Comparison of ENCODE assay signal across 21 mouse cellular contexts in genomic region chr9:103642300-103642699, GRCm38 (mm10).
DNase-seq lines count a peak whose midpoint lies in the region; ATAC-seq and TF ChIP-seq lines count a peak whose summit lies in the region.
"Had no signal": no experiment of that assay in that cellular context is flagged by ENCODE, and none has a peak within 500 bp of the region (broad histone marks: within the 10 kb centered on the region; RNA-seq: fewer than 3 reads in every experiment).

No protein-coding gene starts in this region.

- no peak for ATAC-seq in heart, embryonic 11.5 days (replicated peaks; ENCODE audit: insufficient number of reproducible peaks, low FRiP score, low TSS enrichment)
- no peak for ATAC-seq in midbrain, embryonic 14.5 days (ENCODE audit: low FRiP score, low TSS enrichment)
- no peak for ATAC-seq in midbrain, embryonic 16.5 days
- ATAC-seq in forebrain, embryonic 14.5 days: peak; percentile 72; the same call in 1 of the 2 replicates
- ATAC-seq in forebrain, postnatal 0 days: peak; percentile 77
- ATAC-seq: hindbrain, embryonic 16.5 days; inflammation-experienced regulatory T-cells, adult 6 months; intestine, postnatal 0 days had no signal

- no peaks in the 10 kb centered on the region for H3K9me3 ChIP-seq in heart, embryonic 11.5 days (replicated peaks; ENCODE audit: control insufficient read depth, low read length)
- H3K9me3 ChIP-seq in midbrain, embryonic 14.5 days (ENCODE audit: control insufficient read depth, low read length): no peaks in the 10 kb centered on the region
- no peaks in the 10 kb centered on the region for H3K9me3 ChIP-seq in midbrain, embryonic 16.5 days (replicated peaks; ENCODE audit: control insufficient read depth, low read length, poor library complexity, severe bottlenecking)
- no peaks in the 10 kb centered on the region for H3K9me3 ChIP-seq in forebrain, embryonic 14.5 days (replicated peaks; ENCODE audit: control insufficient read depth, low read length)
- H3K9me3 ChIP-seq in forebrain, postnatal 0 days (ENCODE audit: low read length): no peaks in the 10 kb centered on the region
- H3K9me3 ChIP-seq: embryonic facial prominence, embryonic 13.5 days; hindbrain, embryonic 12.5 days had no signal

- no peak overlapping the region for H3K27ac ChIP-seq in heart, embryonic 11.5 days (ENCODE audit: low read depth, low read length)
- H3K27ac ChIP-seq in midbrain, embryonic 14.5 days (replicated peaks; ENCODE audit: low read depth, low read length): no peak overlapping the region
- no peak overlapping the region for H3K27ac ChIP-seq in midbrain, embryonic 16.5 days (ENCODE audit: low read length)
- no peak overlapping the region for H3K27ac ChIP-seq in forebrain, embryonic 14.5 days (ENCODE audit: low read depth, low read length)
- peak overlapping the region; percentile 40; the same call in 1 of the 2 replicates for H3K27ac ChIP-seq in forebrain, postnatal 0 days (ENCODE audit: low read depth, low read length)
- H3K27ac ChIP-seq: embryonic facial prominence, embryonic 13.5 days; gastrocnemius, adult 2 months; hindbrain, embryonic 12.5 days had no signal

- peaks cover 17% of the 10 kb centered on the region for H3K4me1 ChIP-seq in heart, embryonic 11.5 days (ENCODE audit: control insufficient read depth, insufficient read depth, low read length)
- peaks cover 8% of the 10 kb centered on the region; the same call in 1 of the 2 replicates for H3K4me1 ChIP-seq in midbrain, embryonic 14.5 days (ENCODE audit: control insufficient read depth, insufficient read depth, low read length)
- H3K4me1 ChIP-seq in midbrain, embryonic 16.5 days (ENCODE audit: control insufficient read depth, insufficient read depth, low read length): peaks cover 15% of the 10 kb centered on the region
- peaks cover 7% of the 10 kb centered on the region for H3K4me1 ChIP-seq in forebrain, embryonic 14.5 days (ENCODE audit: control insufficient read depth, insufficient read depth, low read length)
- H3K4me1 ChIP-seq in forebrain, postnatal 0 days (ENCODE audit: insufficient read depth): peaks cover 22% of the 10 kb centered on the region; the same call in 1 of the 2 replicates

- H3K4me2 ChIP-seq in heart, embryonic 11.5 days: no peak overlapping the region
- H3K4me2 ChIP-seq in midbrain, embryonic 14.5 days (ENCODE audit: low read length): no peak overlapping the region
- no peak overlapping the region for H3K4me2 ChIP-seq in midbrain, embryonic 16.5 days (ENCODE audit: low read length)
- H3K4me2 ChIP-seq in forebrain, embryonic 14.5 days (ENCODE audit: low read length): no peak overlapping the region
- H3K4me2 ChIP-seq in forebrain, postnatal 0 days (ENCODE audit: low read depth): no peak overlapping the region
- H3K4me2 ChIP-seq: embryonic facial prominence, embryonic 13.5 days; hindbrain, embryonic 12.5 days had no signal

- no peak overlapping the region for H3K4me3 ChIP-seq in heart, embryonic 11.5 days (ENCODE audit: low read depth, low read length)
- H3K4me3 ChIP-seq in midbrain, embryonic 14.5 days (replicated peaks; ENCODE audit: low read depth, low read length): no peak overlapping the region
- H3K4me3 ChIP-seq in midbrain, embryonic 16.5 days (ENCODE audit: low read depth, low read length): no peak overlapping the region
- H3K4me3 ChIP-seq in forebrain, embryonic 14.5 days (ENCODE audit: low read depth, low read length): no peak overlapping the region
- H3K4me3 ChIP-seq in forebrain, postnatal 0 days (ENCODE audit: low read depth, low read length): no peak overlapping the region
- H3K4me3 ChIP-seq: embryonic facial prominence, embryonic 13.5 days; gastrocnemius, adult 2 months; hindbrain, embryonic 12.5 days had no signal

- 82% methylated on average over 10 of the region's 10 CpGs for WGBS in heart, embryonic 11.5 days (ENCODE audit: insufficient replicate concordance)
- WGBS in midbrain, embryonic 14.5 days: 56% methylated on average over 10 of the region's 10 CpGs
- WGBS in midbrain, embryonic 16.5 days: 50% methylated on average over 10 of the region's 10 CpGs
- WGBS in forebrain, embryonic 14.5 days: 54% methylated on average over 10 of the region's 10 CpGs
- 40% methylated on average over 10 of the region's 10 CpGs for WGBS in forebrain, postnatal 0 days

- H3K27me3 ChIP-seq in heart, embryonic 11.5 days (ENCODE audit: control insufficient read depth, insufficient read depth, low read length): no peaks in the 10 kb centered on the region
- H3K27me3 ChIP-seq in midbrain, embryonic 14.5 days (ENCODE audit: control insufficient read depth, insufficient read depth, low read length): no peaks in the 10 kb centered on the region
- no peaks in the 10 kb centered on the region for H3K27me3 ChIP-seq in midbrain, embryonic 16.5 days (ENCODE audit: control insufficient read depth, insufficient read depth, low read depth, low read length)
- H3K27me3 ChIP-seq in forebrain, embryonic 14.5 days (replicated peaks; ENCODE audit: control insufficient read depth, insufficient read depth, low read length): no peaks in the 10 kb centered on the region
- H3K27me3 ChIP-seq in forebrain, postnatal 0 days (ENCODE audit: insufficient read depth, low read length): no peaks in the 10 kb centered on the region
- H3K27me3 ChIP-seq: embryonic facial prominence, embryonic 13.5 days; hindbrain, embryonic 12.5 days had no signal

- peak; percentile 17 for DNase-seq in heart, adult 11 months
- peak; percentile 31 for DNase-seq in midbrain, embryonic 14.5 days
- DNase-seq in forebrain, embryonic 14.5 days (ENCODE audit: low spot score): peak; percentile 56
- no peak for DNase-seq in forebrain, postnatal 0 days
- DNase-seq in cerebellum, adult 8-10 months: no peak
- DNase-seq: adrenal gland, adult 2 months; adrenal gland, postnatal 25 days; cerebellum, adult 11 months; cerebellum, adult 9-10 months; cerebellum, postnatal 25 days; gastrocnemius, adult 2 months; gastrocnemius, postnatal 25 days; heart, postnatal 10 days; heart, postnatal 4 days had no signal

- TF ChIP-seq CTCF in forebrain, postnatal 0 days (IDR thresholded peaks at IDR 0.05; ENCODE audit: low read depth): no peak

- no peak overlapping the region for H3K9ac ChIP-seq in heart, embryonic 11.5 days (ENCODE audit: low read depth, low read length)
- no peak overlapping the region for H3K9ac ChIP-seq in midbrain, embryonic 14.5 days (replicated peaks; ENCODE audit: low read length)
- H3K9ac ChIP-seq in midbrain, embryonic 16.5 days (ENCODE audit: low read depth, low read length): no peak overlapping the region
- H3K9ac ChIP-seq in forebrain, embryonic 14.5 days (ENCODE audit: low read length): no peak overlapping the region
- H3K9ac ChIP-seq in forebrain, postnatal 0 days: no peak overlapping the region
- H3K9ac ChIP-seq: embryonic facial prominence, embryonic 13.5 days; hindbrain, embryonic 12.5 days had no signal

- no peaks in the 10 kb centered on the region for H3K36me3 ChIP-seq in heart, embryonic 11.5 days (ENCODE audit: control insufficient read depth, insufficient read depth, low read length)
- no peaks in the 10 kb centered on the region for H3K36me3 ChIP-seq in midbrain, embryonic 14.5 days (ENCODE audit: control insufficient read depth, insufficient read depth, low read length)
- H3K36me3 ChIP-seq in midbrain, embryonic 16.5 days (ENCODE audit: control insufficient read depth, insufficient read depth, low read length): no peaks in the 10 kb centered on the region
- no peaks in the 10 kb centered on the region for H3K36me3 ChIP-seq in forebrain, embryonic 14.5 days (ENCODE audit: control insufficient read depth, insufficient read depth, low read length)
- H3K36me3 ChIP-seq in forebrain, postnatal 0 days (ENCODE audit: insufficient read depth): no peaks in the 10 kb centered on the region
- H3K36me3 ChIP-seq: embryonic facial prominence, embryonic 13.5 days; hindbrain, embryonic 12.5 days had no signal

Comparison
In these comparisons a context has a peak if more than half of its experiments do, and no peak if none do; other contexts are left out.
1. DNase-seq: peak in heart, adult 11 months (single experiment), midbrain, embryonic 14.5 days (single experiment) and forebrain, embryonic 14.5 days (single experiment); none in forebrain, postnatal 0 days (single experiment) and cerebellum, adult 8-10 months (single experiment).
2. ATAC-seq: peak in forebrain, embryonic 14.5 days (single experiment) and forebrain, postnatal 0 days (single experiment); none in heart, embryonic 11.5 days (single experiment), midbrain, embryonic 14.5 days (single experiment) and midbrain, embryonic 16.5 days (single experiment).